Mouse (Mus musculus) testis, postnatal 14 days (tissue): ENCODE measurements around the gene Sgsm3.
A peak's percentile ranks its signal among the peaks of the same experiment; 100 is the strongest.

Experiments
- DNase-seq: peaks from one replicate; pipeline ENCODE4 v3.0.0; 2021; ENCODE audit warnings: low spot score

Sgsm3 gene

GRCm38 (mm10) chr15:81027378-81028173 lies 50.0 kb downstream of the Sgsm3 start:
- peak; percentile 51 for DNase-seq

GRCm38 (mm10) chr15:81030891-81031425 lies 53.4 kb downstream of the Sgsm3 start:
- DNase-seq: no peak

- no peak for DNase-seq
Observed at GRCm38 (mm10) chr15:81031611-81032010, 54.0 kb downstream of the Sgsm3 start.

- DNase-seq: no peak
Observed at GRCm38 (mm10) chr15:81032941-81033629, 55.5 kb downstream of the Sgsm3 start.

GRCm38 (mm10) chr15:81034119-81034518 lies 56.6 kb downstream of the Sgsm3 start:
- no peak for DNase-seq

- no peak for DNase-seq
Observed at GRCm38 (mm10) chr15:81035417-81036162, 58.0 kb downstream of the Sgsm3 start.

GRCm38 (mm10) chr15:81038419-81038818 lies 60.9 kb downstream of the Sgsm3 start:
- no peak for DNase-seq

- DNase-seq: no peak
Observed at GRCm38 (mm10) chr15:81041767-81042166, 64.2 kb downstream of the Sgsm3 start.

GRCm38 (mm10) chr15:81042276-81042931 lies 64.8 kb downstream of the Sgsm3 start:
- DNase-seq: no peak

- DNase-seq: no peak
Observed at GRCm38 (mm10) chr15:81044446-81044845, 66.9 kb downstream of the Sgsm3 start.

GRCm38 (mm10) chr15:81045336-81045735 lies 67.8 kb downstream of the Sgsm3 start:
- no peak for DNase-seq

- DNase-seq: no peak
Observed at GRCm38 (mm10) chr15:81046061-81046460, 68.5 kb downstream of the Sgsm3 start.

- no peak for DNase-seq
Observed at GRCm38 (mm10) chr15:81047497-81047896, 69.9 kb downstream of the Sgsm3 start.

GRCm38 (mm10) chr15:81049401-81050053 lies 72.0 kb downstream of the Sgsm3 start:
- no peak for DNase-seq

GRCm38 (mm10) chr15:81050488-81050887 lies 72.9 kb downstream of the Sgsm3 start:
- no peak for DNase-seq

- DNase-seq: no peak
Observed at GRCm38 (mm10) chr15:81052491-81052890, 74.9 kb downstream of the Sgsm3 start.

GRCm38 (mm10) chr15:81055488-81055887 lies 77.9 kb downstream of the Sgsm3 start:
- no peak for DNase-seq

- no peak for DNase-seq
Observed at GRCm38 (mm10) chr15:81057736-81058135, 80.2 kb downstream of the Sgsm3 start.

- DNase-seq: no peak
Observed at GRCm38 (mm10) chr15:81060975-81061374, 83.4 kb downstream of the Sgsm3 start.
